Mouse (Mus musculus): ENCODE data around the gene Homer1.

The Homer1 gene

DNA sequence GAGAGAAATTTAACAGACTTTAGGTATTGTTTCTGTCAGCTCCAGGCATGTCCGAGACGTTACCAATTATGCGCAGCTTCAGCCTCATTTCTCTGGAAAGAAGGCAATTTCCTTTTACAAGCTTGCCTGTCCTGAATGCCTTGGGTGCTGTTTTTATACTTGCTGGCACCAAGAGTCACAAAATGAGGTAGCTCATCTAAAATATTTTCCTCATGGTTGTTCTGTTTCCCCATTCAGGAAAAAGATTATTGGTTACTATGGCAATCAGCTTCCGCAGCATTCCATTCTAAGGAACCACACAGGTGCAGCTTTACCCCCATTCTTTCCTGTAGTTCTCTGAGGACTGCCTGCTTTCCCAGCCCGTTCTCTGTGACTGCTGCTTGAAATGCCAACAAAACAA is at the start of gene Homer1:
Gene Homer1 (plus strand): TSS at position 320 of the 400 bp plus-strand sequence.
- DNase-seq (ENCODE audit: low read depth): no peak

DNA sequence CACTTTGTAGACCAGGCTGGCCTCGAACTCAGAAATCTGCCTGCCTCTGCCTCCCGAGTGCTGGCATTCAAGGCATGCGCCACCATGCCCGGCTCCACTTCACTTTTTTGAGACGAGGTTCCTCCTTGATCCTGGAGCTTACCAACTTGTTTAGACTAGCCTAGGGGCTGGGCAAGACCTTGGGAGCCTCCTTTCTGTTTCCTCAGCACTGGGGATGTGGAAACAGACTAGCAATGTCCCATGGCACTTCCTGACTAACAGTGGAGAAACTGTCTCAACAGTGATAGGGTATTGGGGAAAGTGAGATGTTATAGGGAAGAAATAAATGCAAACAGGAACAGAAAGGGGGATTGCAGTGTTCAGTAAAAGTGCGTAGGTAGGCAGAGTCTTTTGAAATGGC is 47.7 kb upstream of the Homer1 start:
- no peak for DNase-seq (ENCODE audit: low read depth)

DNA sequence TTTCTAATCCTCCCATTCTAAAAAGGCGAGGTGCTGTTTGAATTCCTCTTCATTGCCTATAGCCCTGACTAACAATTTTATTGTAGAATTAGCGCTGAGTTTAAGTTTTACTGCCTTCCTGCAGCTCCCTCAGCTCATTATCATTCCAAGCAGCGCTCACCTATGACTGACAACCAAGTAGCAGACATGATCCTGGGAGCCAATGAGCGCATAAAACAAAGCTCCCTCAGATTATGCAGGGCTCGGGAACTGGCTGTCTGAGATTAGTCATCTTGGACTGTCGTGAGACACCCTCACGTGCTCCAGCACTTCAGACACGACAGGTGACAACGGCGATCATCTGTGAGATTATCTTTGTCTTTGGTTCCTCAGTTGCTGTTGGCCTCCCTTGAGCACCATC is 47.3 kb upstream of the Homer1 start:
- no peak for DNase-seq (ENCODE audit: low read depth)

DNA sequence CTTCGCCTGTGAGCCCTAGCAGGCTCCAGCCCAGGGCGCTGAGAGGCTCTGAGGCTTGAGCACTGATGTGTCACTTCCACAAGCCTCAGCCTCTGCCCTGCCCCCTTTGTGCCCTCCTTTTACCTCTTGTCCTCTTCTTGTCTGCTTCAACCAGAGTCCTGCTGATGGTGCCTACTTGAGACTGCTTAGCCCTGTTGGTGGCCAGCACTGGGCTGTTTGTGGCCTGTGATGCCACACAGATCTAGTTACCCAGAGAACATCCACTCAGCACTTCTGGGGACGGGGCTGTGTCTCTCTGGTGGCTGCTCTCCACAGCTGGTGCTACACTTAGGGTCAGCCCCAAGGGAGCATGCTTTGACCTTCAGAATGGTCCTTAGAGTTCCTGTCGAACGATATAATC is 46.5 kb upstream of the Homer1 start:
- no peak for DNase-seq (ENCODE audit: low read depth)

DNA sequence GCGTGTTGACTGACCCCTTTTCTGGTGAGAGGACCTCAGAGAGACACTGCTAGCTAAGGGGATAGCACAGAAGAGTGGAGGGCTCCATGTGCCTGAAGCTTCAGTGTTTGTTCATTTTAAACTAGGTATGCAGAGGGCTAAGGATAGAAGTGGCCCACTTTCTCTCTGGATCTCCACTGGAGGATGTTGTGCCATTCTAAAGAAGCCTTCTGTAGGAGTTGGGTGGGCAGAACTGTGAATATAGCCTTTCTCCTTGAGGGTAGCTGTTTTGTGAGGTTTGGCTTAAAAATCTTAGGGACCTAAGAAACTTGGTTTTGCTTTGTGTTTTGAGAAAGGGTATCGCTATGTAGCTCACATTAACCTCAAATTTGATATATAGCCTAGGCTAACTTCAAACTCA is 32.3 kb upstream of the Homer1 start:
- DNase-seq (ENCODE audit: low read depth): no peak

- DNase-seq (ENCODE audit: low read depth): no peak
Measured at GRCm38 (mm10) chr13:93300581-93300980, 1.1 kb downstream of the Homer1 start.

DNA sequence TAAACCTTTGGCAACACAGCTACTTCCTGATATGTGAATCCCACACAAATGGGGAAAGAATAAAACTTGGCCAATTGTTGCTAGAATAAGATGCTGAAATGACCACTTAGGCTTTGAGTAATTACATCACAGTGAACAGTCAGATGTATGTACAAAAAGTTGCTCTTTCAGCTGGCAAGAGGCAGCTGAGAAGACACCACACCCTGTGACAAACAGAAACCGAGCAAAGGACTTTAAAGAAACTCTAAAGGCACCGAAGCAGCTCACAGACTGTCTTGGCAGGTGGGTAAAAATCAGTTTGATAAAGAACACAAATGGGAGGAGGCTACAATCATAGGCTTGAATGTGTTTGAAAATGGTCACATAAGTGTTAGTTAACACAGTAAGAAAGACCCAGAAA is 1.6 kb downstream of the Homer1 start:
- no peak for DNase-seq (ENCODE audit: low read depth)

DNA sequence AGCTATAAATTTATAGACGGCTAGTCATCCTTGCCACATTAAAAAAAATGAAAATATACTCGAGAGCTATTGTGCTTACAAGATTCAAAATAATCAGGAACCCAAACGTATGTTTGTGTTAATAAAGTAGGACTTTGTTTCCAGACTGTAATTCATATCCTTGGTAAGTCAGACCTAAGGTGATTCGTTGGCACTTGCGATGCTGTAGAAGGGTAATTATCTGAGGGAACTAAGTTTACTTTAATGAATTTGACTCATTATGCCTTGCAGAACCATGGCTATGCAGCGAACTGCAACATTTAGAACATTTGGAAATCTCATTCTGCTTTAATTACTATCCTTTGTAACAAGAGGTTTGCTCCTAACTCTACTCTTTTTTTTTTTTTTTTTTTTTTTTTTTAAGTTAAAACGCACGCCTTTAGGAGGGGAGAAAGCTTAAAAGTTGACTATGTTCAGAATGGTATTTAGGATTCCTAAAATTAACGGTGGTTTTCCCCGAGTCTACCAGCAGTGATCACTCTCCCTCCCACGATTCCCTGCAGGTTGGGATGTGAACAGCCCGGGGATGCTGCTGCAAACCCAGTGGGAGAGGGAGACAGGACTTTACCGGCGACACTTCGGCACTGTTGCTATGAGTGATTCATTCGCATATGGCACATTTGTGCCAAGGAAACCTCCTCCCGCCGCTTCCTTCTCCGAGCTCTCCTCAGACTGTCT is 3.6 kb downstream of the Homer1 start:
- DNase-seq (ENCODE audit: low read depth): no peak

GRCm38 (mm10) chr13:93303563-93304250 is 4.3 kb downstream of the Homer1 start:
- peak; percentile 88 for DNase-seq (ENCODE audit: low read depth)

GRCm38 (mm10) chr13:93304251-93305001 is 5.0 kb downstream of the Homer1 start:
- DNase-seq (ENCODE audit: low read depth): no peak

DNA sequence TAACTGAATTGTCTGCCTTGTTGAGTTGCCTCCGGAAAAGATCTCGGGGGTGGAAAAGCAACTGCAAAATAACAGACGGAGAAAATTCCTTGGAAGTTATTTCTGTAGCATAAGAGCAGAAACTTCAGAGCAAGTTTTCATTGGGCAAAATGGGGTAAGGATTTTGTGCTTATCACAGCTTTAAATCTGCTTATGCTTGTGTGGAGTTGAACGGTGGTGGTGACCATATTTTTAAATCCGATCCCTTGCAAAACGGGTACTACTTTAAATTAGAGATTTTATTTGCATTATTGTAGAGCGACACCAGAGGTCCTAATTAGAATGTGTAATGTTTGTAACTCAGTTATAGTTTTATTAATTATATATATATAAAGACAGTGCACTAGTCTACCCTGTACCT is 5.7 kb downstream of the Homer1 start:
- no peak for DNase-seq (ENCODE audit: low read depth)

DNA sequence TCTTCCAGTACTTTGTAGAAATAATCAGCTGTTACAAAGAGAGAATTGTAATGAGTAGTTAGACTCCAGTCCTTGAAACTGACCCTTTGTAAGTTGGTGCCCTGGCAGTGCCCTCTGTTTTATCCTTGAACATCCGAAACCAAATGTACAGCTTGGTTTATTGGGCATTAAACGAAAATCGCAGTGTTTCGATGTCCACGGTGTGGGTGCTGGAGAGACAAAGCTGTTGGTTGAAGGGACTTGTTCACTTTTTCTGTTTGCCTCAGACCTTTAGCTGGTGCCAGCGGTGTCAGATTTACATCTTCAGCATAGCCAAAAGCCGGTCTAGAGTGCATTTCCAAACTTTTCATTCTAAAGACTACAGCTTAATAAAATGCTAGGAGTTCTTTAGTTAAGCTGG is 6.2 kb downstream of the Homer1 start:
- no peak for DNase-seq (ENCODE audit: low read depth)

- DNase-seq (ENCODE audit: low read depth): no peak
Measured at GRCm38 (mm10) chr13:93306545-93306944, 7.1 kb downstream of the Homer1 start.

GRCm38 (mm10) chr13:93307700-93308099 is 8.3 kb downstream of the Homer1 start:
- no peak for DNase-seq (ENCODE audit: low read depth)

GRCm38 (mm10) chr13:93309295-93309694 is 9.9 kb downstream of the Homer1 start:
- no peak for DNase-seq (ENCODE audit: low read depth)

GRCm38 (mm10) chr13:93312518-93312917 is 13.1 kb downstream of the Homer1 start:
- DNase-seq (ENCODE audit: low read depth): no peak

DNA sequence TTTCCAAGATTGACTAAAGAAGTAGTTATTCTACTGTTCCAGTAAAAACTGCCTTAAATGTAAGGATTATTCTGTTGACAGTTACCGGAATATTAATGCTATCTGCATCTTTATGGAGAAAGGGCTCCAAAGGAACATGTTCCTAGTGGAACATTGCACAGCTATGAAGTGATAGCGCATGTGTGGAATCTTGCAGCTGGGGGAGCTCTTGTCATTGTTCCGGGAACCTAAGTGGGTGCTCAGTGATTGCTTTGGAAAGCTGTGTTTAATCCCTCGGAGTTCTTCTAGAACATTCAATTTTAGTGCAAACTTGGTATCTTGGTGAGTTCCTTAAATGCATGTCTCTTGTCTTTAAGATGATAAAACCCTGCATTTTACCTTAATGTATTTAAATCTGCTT is 14.9 kb downstream of the Homer1 start:
- DNase-seq (ENCODE audit: low read depth): no peak

DNA sequence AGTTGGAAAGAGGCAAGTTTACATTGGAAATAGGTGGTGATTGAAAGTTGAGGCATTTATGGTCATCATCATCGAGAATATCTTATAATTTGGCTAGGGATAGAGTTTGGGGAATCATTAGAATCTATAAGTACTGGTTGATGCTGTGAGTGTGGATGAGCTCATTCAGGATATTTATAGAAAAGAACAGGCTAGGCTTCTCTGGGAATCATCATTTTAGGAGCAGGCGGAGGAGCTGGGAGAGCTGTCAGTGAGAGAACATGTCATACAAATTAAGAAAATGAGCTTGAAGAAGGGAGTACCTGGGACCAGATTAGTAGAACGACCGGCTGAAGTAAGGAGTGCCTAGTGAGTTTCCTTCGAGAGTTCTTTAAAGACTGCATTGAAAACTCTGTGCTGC is 20.7 kb downstream of the Homer1 start:
- no peak for DNase-seq (ENCODE audit: low read depth)

DNA sequence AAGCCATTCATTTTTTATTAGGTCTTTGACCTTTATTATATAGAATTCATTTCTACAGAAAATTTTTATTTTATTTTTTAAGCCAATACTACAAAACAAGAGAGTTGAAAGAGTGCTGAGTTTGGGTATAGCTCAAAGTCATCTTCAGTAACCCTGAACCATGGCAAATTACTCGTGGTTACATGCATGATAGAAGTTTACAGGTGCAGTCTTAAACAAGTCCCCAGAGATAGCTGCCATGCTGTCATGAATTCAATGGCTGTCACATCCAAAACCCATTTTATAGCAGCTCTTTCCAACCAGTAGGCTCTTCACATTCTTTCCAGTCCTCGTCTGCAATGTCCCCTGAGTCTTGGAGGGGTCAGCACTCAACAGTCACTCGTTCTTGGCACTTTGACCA is 26.9 kb downstream of the Homer1 start:
- no peak for DNase-seq (ENCODE audit: low read depth)

- no peak for DNase-seq (ENCODE audit: low read depth)
Measured at GRCm38 (mm10) chr13:93331721-93332120, 32.3 kb downstream of the Homer1 start.

DNA sequence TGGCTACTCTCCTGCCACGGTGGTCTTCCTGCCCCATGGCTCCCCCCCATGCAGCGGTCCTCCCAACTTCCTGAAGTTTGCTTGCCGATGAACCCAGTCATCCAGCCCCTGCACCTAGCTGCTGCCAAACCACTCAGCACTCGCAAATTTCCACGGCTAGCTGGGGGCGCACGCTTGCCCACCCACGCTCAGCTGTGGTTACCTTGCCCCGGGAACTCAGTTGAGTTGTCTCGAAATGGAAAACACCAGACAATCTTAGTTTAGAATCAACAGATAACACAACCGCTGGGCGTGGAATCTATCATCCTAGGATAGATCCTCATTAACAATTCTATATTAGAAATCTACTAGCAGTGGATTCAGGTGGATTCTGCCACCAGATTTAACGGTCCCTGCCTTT is 33.1 kb downstream of the Homer1 start:
- DNase-seq (ENCODE audit: low read depth): no peak

DNA sequence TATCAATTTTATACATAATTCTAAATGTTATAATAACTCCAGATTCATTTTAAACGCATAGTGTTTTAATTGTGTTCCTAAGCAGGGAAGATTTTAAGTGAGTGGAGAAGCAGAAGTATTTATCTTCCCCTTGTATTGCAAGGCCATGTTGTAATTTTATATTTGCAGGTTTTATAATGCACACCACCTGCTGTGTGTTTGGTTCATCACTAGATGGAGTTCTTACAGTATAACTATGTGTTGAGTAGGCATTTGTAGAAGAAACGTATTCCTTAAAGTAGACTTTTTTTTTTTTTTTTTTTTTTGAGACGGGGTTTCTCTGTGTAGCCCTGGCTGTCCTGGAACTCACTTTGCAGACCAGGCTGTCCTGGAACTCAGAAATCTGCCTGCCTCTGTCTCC is 35.9 kb downstream of the Homer1 start:
- no peak for DNase-seq (ENCODE audit: low read depth)

GRCm38 (mm10) chr13:93338394-93338793 is 39.0 kb downstream of the Homer1 start:
- DNase-seq (ENCODE audit: low read depth): no peak
